Mouse (Mus musculus): Measurements from ENCODE around the gene Dtnbp1.
A peak's percentile ranks its signal among the peaks of the same experiment; 100 is the strongest.

Gene Dtnbp1

GRCm38 (mm10) chr13:44946880-44947635, 54.9 kb downstream of the Dtnbp1 start:
- DNase-seq, result no peak

- DNase-seq, result no peak
These were observed 58.3 kb downstream of the Dtnbp1 start for GRCm38 (mm10) chr13:44943618-44944017.

- DNase-seq, result no peak
These were observed 62.5 kb downstream of the Dtnbp1 start for GRCm38 (mm10) chr13:44939326-44940035.

GRCm38 (mm10) chr13:44937681-44938080, 64.3 kb downstream of the Dtnbp1 start:
- no peak for DNase-seq

GRCm38 (mm10) chr13:44933575-44933974, 68.4 kb downstream of the Dtnbp1 start:
- no peak for DNase-seq

GRCm38 (mm10) chr13:44932307-44933264, 69.4 kb downstream of the Dtnbp1 start:
- DNase-seq, result no peak

- no peak for DNase-seq
These were observed 75.6 kb downstream of the Dtnbp1 start for GRCm38 (mm10) chr13:44926311-44926710.

- DNase-seq, result no peak
These were observed 76.8 kb downstream of the Dtnbp1 start for GRCm38 (mm10) chr13:44925173-44925572.

GRCm38 (mm10) chr13:44924042-44924441, 77.9 kb downstream of the Dtnbp1 start:
- no peak for DNase-seq

GRCm38 (mm10) chr13:44921721-44922120, 80.2 kb downstream of the Dtnbp1 start:
- DNase-seq, result no peak

GRCm38 (mm10) chr13:44921095-44921494, 80.9 kb downstream of the Dtnbp1 start:
- DNase-seq, result no peak

GRCm38 (mm10) chr13:44918269-44918668, 83.7 kb downstream of the Dtnbp1 start:
- no peak for DNase-seq

GRCm38 (mm10) chr13:44917202-44917601, 84.7 kb downstream of the Dtnbp1 start:
- no peak for DNase-seq

- DNase-seq, result no peak
These were observed 86.0 kb downstream of the Dtnbp1 start for GRCm38 (mm10) chr13:44915945-44916344.

GRCm38 (mm10) chr13:44915382-44915781, 86.6 kb downstream of the Dtnbp1 start:
- no peak for DNase-seq

GRCm38 (mm10) chr13:44913560-44913959, 88.4 kb downstream of the Dtnbp1 start:
- DNase-seq, result peak; percentile 46

- DNase-seq, result peak; percentile 68
These were observed 89.1 kb downstream of the Dtnbp1 start for GRCm38 (mm10) chr13:44912851-44913250.

GRCm38 (mm10) chr13:44908790-44909189, 93.2 kb downstream of the Dtnbp1 start:
- no peak for DNase-seq

- DNase-seq, result peak; percentile 79
These were observed 94.2 kb downstream of the Dtnbp1 start for GRCm38 (mm10) chr13:44907702-44908101.

- peak; percentile 66 for DNase-seq
These were observed 95.8 kb downstream of the Dtnbp1 start for GRCm38 (mm10) chr13:44906141-44906540.

- DNase-seq, result no peak
These were observed 97.7 kb downstream of the Dtnbp1 start for GRCm38 (mm10) chr13:44904271-44904670.

- no peak for DNase-seq
These were observed 98.5 kb downstream of the Dtnbp1 start for GRCm38 (mm10) chr13:44903416-44903815.

GRCm38 (mm10) chr13:44902299-44902698, 99.6 kb downstream of the Dtnbp1 start:
- no peak for DNase-seq

Data from kidney, adult 18-20 months (tissue).